Mouse (Mus musculus) c-Kit-positive CD71-positive TER-119-positive erythroid progenitor cells, embryonic 14.5 days (primary cell): ENCODE measurements around the gene Abcb1b.
"Not testable (repeated sequence)": the region's sequence is repeated elsewhere in the genome, so short reads cannot be mapped to it uniquely, and the experiment has no call there.

ENCODE experiments used
- DNase-seq: peaks from one replicate; pipeline ENCODE4 v3.0.0-alpha.2; 2013; ENCODE audit warnings: low spot score

Abcb1b gene

DNA sequence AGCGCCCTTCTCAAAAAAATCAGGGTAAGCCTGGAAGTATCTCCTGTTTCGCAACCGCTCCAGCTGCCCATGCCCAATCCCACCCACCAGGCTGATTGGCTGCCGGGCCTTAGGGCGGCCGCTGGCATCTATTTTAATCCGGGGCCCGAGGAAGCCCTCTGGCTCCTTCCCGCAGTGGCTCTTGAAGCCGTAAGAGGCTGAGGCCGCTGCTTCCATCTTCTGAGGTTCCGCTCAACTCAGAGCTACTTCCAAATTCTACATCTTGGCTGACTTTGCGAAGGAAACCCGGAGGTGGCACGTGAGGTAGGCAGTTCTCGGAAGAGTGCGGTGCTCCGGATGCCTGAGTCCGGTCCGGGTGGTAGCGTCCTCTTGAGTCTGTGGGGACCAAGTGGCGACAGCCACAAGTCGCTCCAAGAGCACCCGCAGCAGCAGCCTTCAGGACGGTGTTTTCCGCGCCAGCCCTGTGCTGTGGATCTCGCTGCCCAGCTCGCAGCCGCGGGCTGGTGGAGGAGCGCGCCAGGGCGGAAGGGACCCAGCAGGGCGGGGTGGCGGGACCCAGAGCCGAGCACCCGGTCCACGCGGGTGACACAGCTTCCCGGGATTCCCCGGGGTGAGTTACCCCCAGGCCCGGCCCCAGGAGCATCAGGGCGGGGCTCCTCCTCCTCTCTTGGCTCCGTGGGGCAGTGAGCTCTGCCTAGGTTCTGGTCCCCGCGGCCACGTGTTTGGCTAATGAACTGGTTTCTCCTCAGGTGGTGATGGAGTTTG, at the start of gene Abcb1b:
Gene Abcb1b (plus strand): TSS at position 161 of the 765 bp plus-strand sequence.
- DNase-seq, result no peak

DNA sequence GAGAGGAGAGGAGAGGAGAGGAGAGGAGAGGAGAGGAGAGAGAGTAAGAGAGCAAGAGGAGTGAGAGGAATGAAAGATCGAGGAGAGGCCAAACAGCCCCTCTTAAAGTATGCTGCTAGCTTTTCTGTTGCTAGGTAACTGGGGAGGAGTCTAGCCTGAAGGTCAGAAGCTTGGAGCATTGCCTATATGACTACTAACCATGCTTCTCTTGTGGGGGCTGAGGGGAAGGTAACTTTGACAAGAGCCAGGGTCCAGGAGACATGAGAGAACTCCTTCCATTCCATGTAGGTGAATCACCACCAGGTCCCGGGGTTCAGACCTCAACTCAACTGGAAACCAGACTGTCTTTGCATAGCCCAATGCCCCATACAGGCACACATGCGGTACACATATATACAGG, 25.1 kb upstream of the Abcb1b start:
- no peak for DNase-seq

GRCm38 (mm10) chr5:8778311-8778710, 19.6 kb upstream of the Abcb1b start:
- DNase-seq, result no peak

- no peak for DNase-seq
Measured at GRCm38 (mm10) chr5:8778751-8779150, 19.2 kb upstream of the Abcb1b start.

DNA sequence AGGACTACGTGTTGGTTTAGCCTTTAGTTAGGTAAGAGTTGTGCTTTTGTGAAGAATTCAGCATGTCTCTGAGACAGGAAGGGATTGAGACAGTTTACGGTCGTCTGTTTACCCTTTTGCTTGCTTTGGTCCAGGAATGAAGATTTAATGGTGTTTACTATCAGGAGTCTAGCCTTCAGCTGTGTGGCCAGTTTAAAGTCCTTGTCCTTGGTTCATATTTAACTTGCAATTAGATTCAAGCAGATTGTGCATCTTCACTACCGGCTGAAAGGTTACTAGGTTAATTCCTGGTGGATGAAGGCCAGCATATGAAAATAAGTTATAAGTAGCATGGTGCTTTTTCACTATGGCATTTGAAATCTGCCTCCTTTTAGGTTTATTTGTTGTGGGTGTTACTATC, 5.7 kb upstream of the Abcb1b start:
- no peak for DNase-seq

DNA sequence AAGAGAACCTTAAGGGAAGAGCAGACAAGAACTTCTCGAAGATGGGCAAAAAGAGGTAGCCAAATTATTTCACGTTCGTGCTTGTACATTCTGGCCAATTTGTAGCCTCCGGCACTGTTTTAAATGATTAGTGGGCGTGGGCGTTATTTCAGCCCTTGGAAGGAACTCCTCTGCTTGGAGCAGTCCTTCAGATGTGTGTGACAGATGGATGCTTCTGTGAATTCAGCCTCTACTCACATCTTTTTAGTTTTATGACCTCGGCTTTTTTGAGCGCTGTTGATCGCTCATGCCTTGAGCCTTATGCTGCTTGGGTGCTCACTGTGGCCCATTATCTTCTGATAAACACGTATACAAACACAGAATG, 787 bp downstream of the Abcb1b start:
- no peak for DNase-seq

- no peak for DNase-seq
Measured at GRCm38 (mm10) chr5:8805742-8806141, 7.8 kb downstream of the Abcb1b start.

- DNase-seq, result no peak
Measured at GRCm38 (mm10) chr5:8807137-8808004, 9.4 kb downstream of the Abcb1b start.

DNA sequence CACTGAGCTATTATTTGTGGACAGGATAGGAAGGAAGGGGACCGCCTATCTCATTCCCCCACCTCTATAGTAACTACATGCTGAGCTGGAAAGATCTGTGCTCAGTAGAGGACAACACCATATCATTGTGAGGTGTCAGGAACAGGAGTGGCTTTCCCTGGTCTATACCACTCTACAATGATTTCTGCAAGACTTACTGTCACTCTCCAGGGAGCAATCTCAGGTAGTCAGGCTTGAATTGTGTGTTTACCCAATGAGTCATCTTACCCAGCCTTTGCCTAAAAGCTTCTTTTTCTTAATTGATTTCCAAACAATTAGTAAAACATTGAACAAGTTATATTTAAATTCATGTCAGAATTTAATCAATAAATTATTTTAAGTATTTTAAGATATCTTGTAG, 15.9 kb downstream of the Abcb1b start:
- no peak for DNase-seq

DNA sequence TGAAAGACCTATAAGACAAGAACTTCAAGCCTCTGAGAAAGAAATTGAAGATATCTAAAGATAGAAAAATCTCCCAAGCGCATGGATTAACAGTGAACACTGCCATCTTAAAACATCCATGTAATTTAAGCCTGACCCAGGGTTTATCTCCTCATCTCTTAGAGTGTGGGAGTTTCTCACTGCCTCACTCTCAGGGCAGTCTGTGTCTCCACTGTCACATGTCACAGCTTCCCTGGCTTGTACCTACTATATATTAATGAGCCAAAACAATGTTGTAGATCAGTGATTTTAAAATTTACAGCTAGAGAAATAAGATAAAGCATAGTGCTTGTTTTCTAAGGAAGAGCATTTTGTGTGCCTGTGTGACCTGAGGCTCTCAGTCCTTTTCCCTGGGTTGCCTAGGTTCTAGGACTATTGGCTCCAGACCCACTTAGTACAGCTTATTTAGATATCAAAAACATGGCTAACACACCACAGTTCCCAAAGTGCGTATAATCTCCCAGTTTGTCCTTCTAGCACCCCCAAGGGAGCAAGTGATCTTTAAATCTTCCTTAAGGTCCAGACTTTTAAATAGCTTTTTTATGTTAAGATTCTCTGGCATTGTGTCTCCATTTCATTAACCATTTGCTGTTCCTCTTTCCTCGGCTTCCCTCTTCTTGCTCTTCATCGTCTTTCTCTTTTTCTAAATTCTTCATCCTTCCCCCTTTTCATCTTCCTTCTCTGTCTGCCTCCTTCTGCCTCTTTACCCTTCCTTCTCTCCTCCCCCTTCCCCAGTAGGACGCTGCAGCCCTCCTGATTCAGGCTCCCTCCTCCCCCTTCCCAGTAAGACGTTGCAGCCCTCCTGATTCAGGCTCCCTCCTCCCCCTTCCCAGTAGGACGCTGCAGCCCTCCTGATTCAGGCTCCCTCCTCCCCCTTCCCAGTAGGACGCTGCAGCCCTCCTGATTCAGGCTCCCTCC, 22.0 kb downstream of the Abcb1b start:
- no peak for DNase-seq

GRCm38 (mm10) chr5:8820592-8821104, 22.7 kb downstream of the Abcb1b start:
- DNase-seq, result not testable (repeated sequence)

DNA sequence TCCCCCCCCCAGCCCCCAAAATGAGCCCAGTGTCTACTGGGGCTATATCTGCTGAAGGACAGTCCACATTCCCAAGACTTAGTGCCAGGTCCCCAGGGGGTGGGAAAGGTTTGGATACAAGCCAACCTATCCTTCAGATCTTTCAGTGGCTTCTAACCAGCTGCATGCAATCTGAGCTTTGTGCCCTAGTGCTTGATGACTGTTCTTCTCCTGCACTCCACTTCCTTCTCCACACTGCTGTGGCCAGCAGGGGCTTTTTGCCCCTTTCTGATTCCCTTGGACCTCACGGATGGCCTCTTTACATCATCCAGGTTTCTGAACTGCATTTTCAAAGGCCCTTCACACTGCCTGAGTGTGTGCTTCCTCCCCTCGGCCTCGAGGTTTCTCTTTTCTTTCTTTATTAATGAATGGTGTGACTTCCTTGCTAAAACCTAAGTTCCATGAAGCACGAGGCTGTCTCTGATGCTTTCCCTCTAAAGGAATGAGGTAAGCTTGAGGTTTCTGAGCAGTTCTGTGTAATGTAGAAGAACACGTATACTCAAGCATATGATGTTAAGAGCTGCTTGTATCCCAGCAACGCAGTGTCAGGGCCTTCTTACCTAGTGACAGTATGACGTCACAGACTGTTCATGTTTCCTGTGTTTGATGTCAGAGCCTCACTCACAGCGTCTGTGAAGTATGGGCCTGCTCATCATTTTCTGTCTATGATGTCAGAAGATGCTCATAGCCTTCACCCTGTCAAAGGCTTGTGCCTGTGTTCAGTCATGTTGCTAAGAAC, 40.9 kb downstream of the Abcb1b start:
- DNase-seq, result no peak

- no peak for DNase-seq
Measured at GRCm38 (mm10) chr5:8839651-8840050, 41.7 kb downstream of the Abcb1b start.

- peak; percentile 37 for DNase-seq
Measured at GRCm38 (mm10) chr5:8840887-8841286, 42.9 kb downstream of the Abcb1b start.

DNA sequence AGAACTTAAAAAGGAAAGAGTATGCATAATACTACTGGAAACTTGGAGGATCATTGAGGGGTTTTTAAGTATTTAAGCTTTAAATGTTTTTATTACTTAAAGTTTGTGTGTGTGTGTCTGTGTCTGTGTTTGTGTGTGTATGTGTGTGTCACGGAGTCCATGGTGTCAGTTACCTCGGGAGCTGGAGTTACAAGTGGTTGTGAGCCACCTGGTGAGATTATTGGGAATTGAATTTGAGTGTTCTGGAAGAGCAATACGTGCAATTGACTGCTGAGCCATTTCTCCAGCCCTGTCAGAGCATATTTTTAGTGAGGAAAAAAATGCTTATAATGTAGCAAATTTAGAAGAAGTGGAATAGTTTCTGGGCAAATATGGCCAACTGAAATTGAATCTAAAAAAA, 44.9 kb downstream of the Abcb1b start:
- DNase-seq, result no peak

GRCm38 (mm10) chr5:8848607-8849575, 50.9 kb downstream of the Abcb1b start:
- not testable (repeated sequence) for DNase-seq

GRCm38 (mm10) chr5:8850851-8851250, 52.9 kb downstream of the Abcb1b start:
- DNase-seq, result no peak

DNA sequence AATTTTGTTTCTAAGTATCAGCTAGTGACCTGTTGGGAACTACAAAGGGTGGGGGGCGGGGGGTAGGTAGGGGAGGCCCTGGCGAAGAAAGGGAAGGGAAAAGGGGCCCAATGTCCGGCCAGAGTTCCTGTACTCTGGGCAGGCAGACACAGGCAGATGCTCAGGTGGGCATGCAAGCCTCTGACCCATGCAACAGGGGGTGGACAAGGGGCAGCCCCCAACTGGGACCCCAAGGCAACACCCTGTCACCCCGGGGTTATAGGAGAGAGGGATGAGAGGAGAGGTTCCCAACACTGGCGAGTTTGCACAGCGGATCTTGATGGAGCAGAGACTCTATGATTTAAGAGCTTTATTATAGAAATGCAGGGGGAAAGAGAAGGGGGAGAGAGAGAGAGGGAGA, 59.3 kb downstream of the Abcb1b start:
- DNase-seq, result no peak

DNA sequence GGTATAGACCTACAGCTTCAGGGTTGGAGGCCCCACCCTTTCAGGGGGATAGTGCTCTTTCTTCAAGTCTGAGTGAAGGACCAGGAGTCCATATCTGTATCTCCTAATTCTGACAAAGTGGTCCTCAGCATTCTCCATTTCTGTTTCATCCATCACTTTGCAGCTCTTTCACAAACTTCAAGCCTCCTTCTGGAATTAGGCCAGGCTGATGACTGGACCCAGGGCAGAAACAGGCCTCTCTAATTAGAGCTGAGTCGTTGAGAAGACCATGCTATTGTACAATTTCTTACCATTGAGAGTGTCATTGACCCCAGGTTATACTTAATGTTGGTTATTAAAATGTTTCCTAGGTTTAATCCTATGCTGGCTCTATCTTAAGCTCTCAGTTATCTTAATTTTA, 63.9 kb downstream of the Abcb1b start:
- DNase-seq, result no peak
